Mouse (Mus musculus) urinary bladder, adult 2 months (tissue): Measurements from ENCODE around the gene Gm16440. TPM values are rescaled to one million over a fixed set of nuclear protein-coding genes. Genes with fewer than 3 reads are reported as not detected.
"Not testable (repeated sequence)": the region's sequence is repeated elsewhere in the genome, so short reads cannot be mapped to it uniquely, and the experiment has no call there.

ENCODE experiments used
- DNase-seq: peaks from one replicate; pipeline ENCODE4 v3.0.0; 2022; ENCODE audit warnings: low spot score
- polyA plus RNA-seq: library from polyadenylated mRNA; depleted of rRNA; stranded (reverse); fragments of >200 nt; gene quantifications from 2 replicates; pipeline ENCODE4 v1.2.3, GENCODE M21; 2012; rRNA removed

The Gm16440 gene
- polyA plus RNA-seq, result not detected in 2 replicates

DNA sequence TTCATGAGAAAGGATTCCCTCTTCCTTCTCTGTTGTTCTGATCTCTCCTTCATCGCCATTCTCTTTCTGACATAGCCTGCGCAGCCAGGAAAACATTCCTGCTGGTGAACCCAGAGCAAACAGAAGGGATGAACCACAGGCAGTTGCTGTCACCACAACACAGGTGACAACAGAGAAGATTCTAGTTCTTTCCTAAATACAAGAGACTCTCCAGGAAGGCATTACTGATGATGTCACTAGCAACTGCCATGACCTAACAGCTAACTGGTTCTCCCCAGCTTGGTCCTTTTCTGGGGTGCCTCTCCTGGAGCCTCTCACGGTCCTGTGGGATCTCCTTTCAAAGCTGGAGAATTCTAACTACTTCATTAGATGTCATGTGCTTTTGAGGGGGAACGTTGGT lies at the start of gene Gm16440:
Gene Gm16440, minus strand, starts transcription at position 101 of the 400 bp plus-strand sequence.
- DNase-seq, result not testable (repeated sequence)

DNA sequence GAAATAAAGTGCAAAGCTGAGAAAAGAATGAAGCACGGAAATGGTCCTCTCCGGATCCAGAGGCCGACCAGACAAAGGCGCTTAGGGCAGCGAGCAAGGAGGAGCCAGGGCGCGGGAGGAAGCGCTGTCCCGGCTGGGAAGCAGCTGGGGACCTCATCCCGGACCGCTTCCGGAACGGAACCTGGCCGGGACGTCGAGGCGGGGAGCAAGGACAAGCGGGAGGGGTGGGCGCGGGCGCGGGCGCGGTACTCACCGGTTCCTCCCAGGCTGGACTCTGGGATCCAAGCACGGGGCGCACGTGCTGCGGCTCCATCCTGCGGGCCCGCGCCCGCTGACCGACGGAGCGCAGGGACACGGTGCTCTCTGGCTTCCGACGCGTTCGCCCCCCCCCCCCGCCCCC lies 36.6 kb upstream of the Gm16440 start:
- peak; percentile 29 for DNase-seq

DNA sequence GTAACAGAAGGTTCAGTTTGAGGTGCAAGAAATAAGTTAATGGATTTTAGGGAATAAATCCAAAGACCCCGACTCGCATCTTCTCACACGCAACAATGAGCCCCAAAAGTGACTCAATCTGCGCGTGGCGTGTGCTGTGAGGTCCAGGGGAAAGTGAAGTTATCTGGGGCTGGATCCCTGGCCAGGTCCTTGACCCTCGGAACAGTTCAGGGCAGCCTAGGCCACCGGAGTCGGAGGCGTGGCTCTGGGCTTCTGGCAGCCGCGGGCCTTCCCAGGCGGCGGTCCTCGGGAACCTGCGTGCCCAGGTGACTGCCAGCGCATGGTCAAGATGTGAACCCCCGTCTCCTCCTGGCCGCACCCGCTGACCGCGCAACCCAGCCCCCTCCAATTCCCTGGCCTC lies 36.2 kb upstream of the Gm16440 start:
- not testable (repeated sequence) for DNase-seq

DNA sequence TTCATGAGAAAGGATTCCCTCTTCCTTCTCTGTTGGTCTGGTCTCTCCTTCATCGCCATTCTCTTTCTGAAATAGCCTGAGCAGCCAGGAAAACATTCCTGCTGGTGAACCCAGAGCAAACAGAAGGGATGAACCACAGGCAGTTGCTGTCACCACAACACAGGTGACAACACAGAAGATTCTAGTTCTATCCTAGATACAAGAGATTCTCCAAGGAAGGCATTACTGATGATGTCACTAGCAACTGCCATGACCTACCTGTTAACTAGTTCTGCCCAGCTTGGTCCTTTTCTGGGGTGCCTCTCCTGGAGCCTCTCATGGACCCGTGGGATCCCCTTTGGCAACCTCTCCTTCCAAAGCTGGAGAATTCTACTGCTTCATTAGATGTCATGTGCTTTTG lies 22.3 kb upstream of the Gm16440 start, which contains the start of gene Gm3591:
Gene Gm3591, minus strand, starts transcription at position 101 of the 400 bp plus-strand sequence.
- DNase-seq, result not testable (repeated sequence)

DNA sequence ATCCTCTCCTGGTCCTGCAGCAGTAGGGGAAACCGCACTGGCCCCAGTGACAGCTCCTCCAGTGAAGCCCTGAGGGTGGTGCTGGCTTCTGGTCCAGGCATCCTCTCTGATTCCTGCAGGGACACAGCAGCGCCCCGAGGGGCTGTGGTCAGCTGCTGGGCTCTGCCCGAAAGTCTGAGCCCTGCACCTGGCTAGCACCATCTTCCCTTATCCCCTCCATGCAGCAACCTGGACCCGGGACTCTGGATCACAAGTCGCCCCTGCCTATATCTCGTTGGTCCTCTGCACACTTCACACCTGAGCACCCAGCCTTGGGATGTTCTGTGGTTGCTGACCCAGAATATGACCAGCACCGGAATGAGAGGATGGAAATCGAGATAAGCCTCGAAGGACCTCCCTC lies 46.5 kb downstream of the Gm16440 start, which contains the start of gene Gm3618:
Gene Gm3618, minus strand, starts transcription at position 101 of the 400 bp plus-strand sequence.
- not testable (repeated sequence) for DNase-seq

Other genes with a start within 250 kb of the Gm16440 start
- gene Gm21560, start 171.0 kb downstream of the Gm16440 start, polyA plus RNA-seq, result not detected in 2 replicates
- 0.62 and 1.1 TPM in 2 replicates for gene Gm3411, start 103.1 kb downstream of the Gm16440 start, polyA plus RNA-seq
- not detected in 2 replicates for gene Gm21103, start 85.5 kb downstream of the Gm16440 start, polyA plus RNA-seq
- gene Gm3618, start 46.6 kb downstream of the Gm16440 start, polyA plus RNA-seq, result not detected in 2 replicates
- gene Gm3591, start 22.2 kb upstream of the Gm16440 start, polyA plus RNA-seq, result 0.40 and 0.74 TPM in 2 replicates
- gene Gm3594, start 54.3 kb upstream of the Gm16440 start, polyA plus RNA-seq, result not detected in 2 replicates
- not detected in 2 replicates for gene Gm8356, start 147.0 kb upstream of the Gm16440 start, polyA plus RNA-seq
- gene Gm3629, start 200.3 kb upstream of the Gm16440 start, polyA plus RNA-seq, result 0.75 and 0.87 TPM in 2 replicates
- gene Gm3460, start 232.1 kb upstream of the Gm16440 start, polyA plus RNA-seq, result not detected in 2 replicates